Mouse (Mus musculus): Measurements from ENCODE around the gene Lrrc3. TPM values are rescaled to one million over a fixed set of nuclear protein-coding genes. Genes with fewer than 3 reads are reported as not detected.

Gene Lrrc3
- polyA plus RNA-seq, 1 experiment: 0.93 TPM

DNA sequence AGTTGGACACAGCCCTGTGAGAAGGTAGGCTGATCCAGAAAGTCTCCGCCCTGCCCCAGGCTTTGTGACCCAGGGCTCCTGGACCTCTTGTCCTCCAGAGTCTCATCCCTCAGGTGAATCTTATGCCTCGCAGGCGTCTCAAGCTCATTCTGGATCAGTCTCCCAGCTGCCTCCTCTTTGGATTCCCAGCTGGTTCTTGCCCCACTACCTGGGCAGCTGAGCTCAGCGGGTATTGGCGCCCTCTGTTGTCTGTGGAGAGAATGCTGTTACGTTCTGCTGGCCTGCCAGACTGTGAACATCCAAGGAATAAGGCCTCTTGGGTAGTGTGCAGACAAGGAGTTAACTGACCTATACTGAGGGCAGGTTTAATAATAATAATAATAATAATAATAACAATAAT lies 23.4 kb downstream of the Lrrc3 start:
- Histone ChIP-seq H3K4me3 (replicated peaks; ENCODE audit: extremely low read depth, low read depth, low read length) (no peak overlapping the region), H3K4me1 (ENCODE audit: control insufficient read depth, insufficient read depth, low read length) (no peaks in the 10 kb centered on the region)
- no peak for TF ChIP-seq POLR2A (IDR thresholded peaks at IDR 0.05; ENCODE audit: borderline replicate concordance, extremely low read depth, low read depth, low read length)
- TF ChIP-seq CTCF (IDR thresholded peaks at IDR 0.05; ENCODE audit: insufficient read depth, low read length): peak; percentile 47
- DNase-seq: peak; percentile 28
- WGBS: 63% methylated on average over 6 of the region's 6 CpGs

DNA sequence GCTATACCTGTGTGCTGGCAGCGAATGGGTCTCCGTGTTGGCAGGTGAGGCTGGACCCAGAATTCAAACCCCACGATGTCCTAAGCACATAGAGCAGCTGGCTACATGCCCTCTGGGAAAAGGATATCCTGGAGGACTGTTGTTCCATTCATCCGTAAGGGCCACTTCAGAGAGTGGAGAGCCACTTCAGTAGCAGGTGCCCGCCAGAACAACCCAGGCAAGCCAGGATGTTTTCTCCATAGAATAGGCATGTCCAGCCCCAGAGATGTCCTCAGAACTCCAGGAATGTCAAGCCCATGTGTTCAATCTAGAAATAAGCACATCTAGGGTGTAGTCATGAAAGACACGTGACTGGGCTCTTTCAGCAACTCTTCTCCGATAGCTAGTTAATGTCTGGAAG lies 32.7 kb downstream of the Lrrc3 start:
- TF ChIP-seq CTCF (IDR thresholded peaks at IDR 0.05; ENCODE audit: insufficient read depth, low read length): no peak
- no peak for TF ChIP-seq POLR2A (IDR thresholded peaks at IDR 0.05; ENCODE audit: borderline replicate concordance, extremely low read depth, low read depth, low read length)
- WGBS: 56% methylated on average over 7 of the region's 7 CpGs
- H3K4me1 ChIP-seq (ENCODE audit: control insufficient read depth, insufficient read depth, low read length): no peaks in the 10 kb centered on the region
- peak; percentile 15 for DNase-seq
- H3K4me3 ChIP-seq (replicated peaks; ENCODE audit: extremely low read depth, low read depth, low read length): no peak overlapping the region

DNA sequence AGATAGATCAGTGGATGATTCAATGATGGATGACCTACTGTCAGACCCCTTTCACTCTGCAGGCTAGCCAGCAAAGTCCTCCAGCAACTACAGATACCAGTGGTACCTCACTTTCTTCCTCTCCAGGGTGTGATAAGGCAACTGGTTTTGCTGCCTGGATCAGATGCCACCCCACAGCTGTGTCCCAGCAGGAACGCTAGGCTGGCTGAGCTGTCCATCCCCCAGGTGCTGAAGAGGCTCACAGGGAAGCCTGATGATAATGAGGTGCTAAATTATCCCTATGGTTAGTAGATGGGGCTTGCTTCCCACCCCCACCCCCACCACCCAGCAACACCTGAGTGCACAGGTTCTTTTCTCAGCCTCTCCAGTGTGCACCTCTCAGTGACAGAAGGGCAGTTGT lies 34.8 kb downstream of the Lrrc3 start:
- DNase-seq: no peak
- TF ChIP-seq CTCF (IDR thresholded peaks at IDR 0.05; ENCODE audit: insufficient read depth, low read length) (no peak), POLR2A (IDR thresholded peaks at IDR 0.05; ENCODE audit: borderline replicate concordance, extremely low read depth, low read depth, low read length) (no peak)
- no peaks in the 10 kb centered on the region for H3K4me1 ChIP-seq (ENCODE audit: control insufficient read depth, insufficient read depth, low read length)
- H3K4me3 ChIP-seq (replicated peaks; ENCODE audit: extremely low read depth, low read depth, low read length): no peak overlapping the region
- 26% methylated on average over 1 of the region's 1 CpGs for WGBS

- TF ChIP-seq POLR2A (IDR thresholded peaks at IDR 0.05; ENCODE audit: borderline replicate concordance, extremely low read depth, low read depth, low read length) (no peak), CTCF (IDR thresholded peaks at IDR 0.05; ENCODE audit: insufficient read depth, low read length) (no peak)
These were observed 37.6 kb downstream of the Lrrc3 start for GRCm38 (mm10) chr10:77864762-77865143.

DNA sequence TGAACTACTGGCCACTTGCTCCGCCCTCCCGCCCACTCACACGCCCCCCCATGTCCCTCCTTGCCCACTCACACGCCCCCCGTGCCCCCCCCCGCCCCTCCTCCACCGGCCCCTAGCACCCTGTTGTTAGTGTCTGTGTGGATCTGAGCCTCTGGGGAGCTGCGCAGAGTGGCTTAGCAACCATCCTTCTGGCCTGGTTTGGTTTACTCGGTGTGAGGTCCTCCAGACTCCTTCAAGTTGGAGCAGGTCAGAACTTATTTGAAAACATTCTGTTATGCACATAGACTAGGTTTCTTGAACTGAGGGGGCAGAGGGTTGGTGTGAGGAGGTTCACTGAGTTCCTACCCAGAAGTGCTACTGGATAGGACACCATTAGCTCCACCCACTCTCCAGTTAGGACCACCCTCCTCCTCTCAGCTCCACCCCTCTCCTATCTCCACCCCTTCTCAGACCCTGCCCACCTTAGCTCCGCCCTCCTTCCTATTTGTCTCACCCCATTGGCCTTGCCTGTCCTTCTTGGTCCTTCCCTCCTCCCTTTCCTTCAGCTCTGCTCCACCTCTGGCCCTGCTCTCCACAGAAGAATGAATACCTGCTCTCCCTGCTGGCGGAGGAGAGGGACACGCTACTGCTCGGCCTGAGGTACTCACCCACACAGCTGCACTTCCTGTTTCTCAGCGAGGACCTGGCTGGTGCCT lies 38.1 kb downstream of the Lrrc3 start:
- no peak for TF ChIP-seq CTCF (IDR thresholded peaks at IDR 0.05; ENCODE audit: insufficient read depth, low read length)
- no peak for TF ChIP-seq POLR2A (IDR thresholded peaks at IDR 0.05; ENCODE audit: borderline replicate concordance, extremely low read depth, low read depth, low read length)
- no peaks in the 10 kb centered on the region for H3K4me1 ChIP-seq (ENCODE audit: control insufficient read depth, insufficient read depth, low read length)
- DNase-seq: peak; percentile 32
- WGBS: 31% methylated on average over 13 of the region's 14 CpGs
- no peak overlapping the region for H3K4me3 ChIP-seq (replicated peaks; ENCODE audit: extremely low read depth, low read depth, low read length)

More at GRCm38 (mm10) chr10:77864762-77865143, 37.6 kb downstream of the Lrrc3 start:
- Histone ChIP-seq H3K4me3 (replicated peaks; ENCODE audit: extremely low read depth, low read depth, low read length) (no peak overlapping the region), H3K4me1 (ENCODE audit: control insufficient read depth, insufficient read depth, low read length) (no peaks in the 10 kb centered on the region)
- WGBS: 26% methylated on average over 11 of the region's 11 CpGs
- DNase-seq: no peak

DNA sequence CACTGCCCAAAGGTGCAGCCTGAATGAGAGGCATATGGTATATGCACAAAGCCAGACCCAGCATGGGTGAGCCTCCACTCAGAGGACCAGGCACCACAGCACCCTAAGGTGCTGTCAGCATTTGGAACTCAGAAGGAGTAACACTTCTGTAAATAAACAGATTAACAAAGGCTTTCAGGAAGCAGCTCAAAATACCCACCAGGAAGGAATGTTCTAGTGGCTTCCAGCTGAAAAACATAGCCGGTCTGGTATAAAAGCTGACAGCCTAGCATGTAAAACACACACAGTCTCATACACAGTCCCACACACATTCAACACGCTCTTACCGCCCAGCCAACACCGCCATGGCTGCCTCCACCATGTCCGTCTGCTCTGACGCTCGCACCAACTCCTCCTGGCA lies 40.7 kb downstream of the Lrrc3 start, which contains the start of gene Gm3285:
TSS of gene Gm3285 (plus strand) at position 301 of the 400 bp plus-strand sequence.
- no peak for DNase-seq
- 38% methylated on average over 7 of the region's 7 CpGs for WGBS
- TF ChIP-seq CTCF (IDR thresholded peaks at IDR 0.05; ENCODE audit: insufficient read depth, low read length): no peak
- Histone ChIP-seq H3K4me3 (replicated peaks; ENCODE audit: extremely low read depth, low read depth, low read length) (no peak within 1 kb of the TSS), H3K4me1 (ENCODE audit: control insufficient read depth, insufficient read depth, low read length) (no peaks in the 10 kb centered on the region)

GRCm38 (mm10) chr10:77852559-77852958 lies 49.8 kb downstream of the Lrrc3 start, which contains the start of gene Gm10318:
Gene Gm10318 (plus strand): TSS chr10:77852859.
- no peak within 1 kb of the TSS for H3K4me3 ChIP-seq (replicated peaks; ENCODE audit: extremely low read depth, low read depth, low read length)
- no peak for DNase-seq
- no peak for TF ChIP-seq CTCF (IDR thresholded peaks at IDR 0.05; ENCODE audit: insufficient read depth, low read length)
- TF ChIP-seq POLR2A (IDR thresholded peaks at IDR 0.05; ENCODE audit: borderline replicate concordance, extremely low read depth, low read depth, low read length): no peak
- no peaks in the 10 kb centered on the region for H3K4me1 ChIP-seq (ENCODE audit: control insufficient read depth, insufficient read depth, low read length)
- 49% methylated on average over 9 of the region's 9 CpGs for WGBS

Other genes with a start within 250 kb of the Lrrc3 start
- gene Tspear, start 216.0 kb downstream of the Lrrc3 start, polyA plus RNA-seq (2012; rRNA removed): 0.06 and 0.43 TPM in 2 replicates
- gene Gm19402, start 211.8 kb downstream of the Lrrc3 start, polyA plus RNA-seq (2012; rRNA removed): not detected in 2 replicates
- gene Gm9508, start 205.3 kb downstream of the Lrrc3 start, polyA plus RNA-seq (2012; rRNA removed): not detected in 2 replicates
- not detected in 2 replicates for gene Gm10272, start 195.9 kb downstream of the Lrrc3 start, polyA plus RNA-seq (2012; rRNA removed)
- not detected in 2 replicates for gene Gm10024, start 191.1 kb downstream of the Lrrc3 start, polyA plus RNA-seq (2012; rRNA removed)
- gene Gm10142, start 186.7 kb downstream of the Lrrc3 start, polyA plus RNA-seq (2012; rRNA removed): 1.4 TPM in 1 of 2 replicates, not detected in the other
- 0.86 TPM in 1 of 2 replicates, not detected in the other for gene Krtap12-1, start 181.9 kb downstream of the Lrrc3 start, polyA plus RNA-seq (2012; rRNA removed)
- gene Gm10100, start 176.1 kb downstream of the Lrrc3 start, polyA plus RNA-seq (2012; rRNA removed): not detected in 2 replicates
- not detected in 2 replicates for gene Gm18596, start 159.9 kb downstream of the Lrrc3 start, polyA plus RNA-seq (2012; rRNA removed)
- gene Gm9736, start 151.2 kb downstream of the Lrrc3 start, polyA plus RNA-seq (2012; rRNA removed): not detected in 2 replicates
- not detected in 2 replicates for gene Gm3233, start 142.9 kb downstream of the Lrrc3 start, polyA plus RNA-seq (2012; rRNA removed)
- not detected in 2 replicates for gene Gm3238, start 131.2 kb downstream of the Lrrc3 start, polyA plus RNA-seq (2012; rRNA removed)
- not detected in 2 replicates for gene Gm7138, start 125.6 kb downstream of the Lrrc3 start, polyA plus RNA-seq (2012; rRNA removed)
- not detected in 2 replicates for gene Gm3250, start 120.0 kb downstream of the Lrrc3 start, polyA plus RNA-seq (2012; rRNA removed)
- gene Gm7137, start 114.3 kb downstream of the Lrrc3 start, polyA plus RNA-seq (2012; rRNA removed): not detected in 2 replicates
- not detected in 2 replicates for gene Gm9639, start 107.5 kb downstream of the Lrrc3 start, polyA plus RNA-seq (2012; rRNA removed)
- gene Gm19668, start 103.4 kb downstream of the Lrrc3 start, polyA plus RNA-seq (2012; rRNA removed): not detected in 2 replicates
- gene Gm9507, start 90.7 kb downstream of the Lrrc3 start, polyA plus RNA-seq (2012; rRNA removed): not detected in 2 replicates
- gene Gm2696, start 87.9 kb downstream of the Lrrc3 start, polyA plus RNA-seq (2012; rRNA removed): not detected in 2 replicates
- not detected in 2 replicates for gene Krtap10-4, start 75.4 kb downstream of the Lrrc3 start, polyA plus RNA-seq (2012; rRNA removed)
- gene Krtap10-10, start 66.6 kb downstream of the Lrrc3 start, polyA plus RNA-seq (2012; rRNA removed): not detected in 2 replicates
- gene Gm36176, start 55.7 kb downstream of the Lrrc3 start, polyA plus RNA-seq (2012; rRNA removed): not detected in 2 replicates
- not detected in 2 replicates for gene Gm10318, start 49.7 kb downstream of the Lrrc3 start, polyA plus RNA-seq (2012; rRNA removed)
- not detected in 2 replicates for gene Gm3285, start 40.6 kb downstream of the Lrrc3 start, polyA plus RNA-seq (2012; rRNA removed)
- gene Trpm2, start 68.0 kb upstream of the Lrrc3 start, polyA plus RNA-seq (2012; rRNA removed): 2.2 and 3.9 TPM in 2 replicates
- 46.6 and 46.9 TPM in 2 replicates for gene 1810043G02Rik, start 76.0 kb upstream of the Lrrc3 start, polyA plus RNA-seq (2012; rRNA removed)
- 55.8 and 70.0 TPM in 2 replicates for gene Pfkl, start 107.5 kb upstream of the Lrrc3 start, polyA plus RNA-seq (2012; rRNA removed)
- 0.52 and 0.64 TPM in 2 replicates for gene Dnmt3l, start 139.4 kb upstream of the Lrrc3 start, polyA plus RNA-seq (2012; rRNA removed)
- 0.09 and 0.16 TPM in 2 replicates for gene Aire, start 141.1 kb upstream of the Lrrc3 start, polyA plus RNA-seq (2012; rRNA removed)
- gene Icosl, start 166.8 kb upstream of the Lrrc3 start, polyA plus RNA-seq (2012; rRNA removed): 17.5 and 17.6 TPM in 2 replicates